Mouse (Mus musculus): Measurements from ENCODE around the gene Cfap126. TPM values are rescaled to one million over a fixed set of nuclear protein-coding genes. Genes with fewer than 3 reads are reported as not detected.
"Not testable (repeated sequence)": the region's sequence is repeated elsewhere in the genome, so short reads cannot be mapped to it uniquely, and the experiment has no call there.

Gene Cfap126
- polyA plus RNA-seq, 1 experiment, result 2.5 TPM

- no peak for TF ChIP-seq CTCF (IDR thresholded peaks at IDR 0.05; ENCODE audit: borderline replicate concordance, insufficient read depth, low read length)
- no peak for TF ChIP-seq POLR2A (IDR thresholded peaks at IDR 0.05; ENCODE audit: low read depth, low read length)
- Histone ChIP-seq H3K4me1 (ENCODE audit: control insufficient read depth, insufficient read depth, low read length) (no peaks in the 10 kb centered on the region), H3K27ac (ENCODE audit: insufficient read depth, low read length) (no peak overlapping the region), H3K4me3 (ENCODE audit: insufficient read depth, low read length) (no peak overlapping the region)
These were observed 15.5 kb downstream of the Cfap126 start for GRCm38 (mm10) chr1:171129251-171129650.

GRCm38 (mm10) chr1:171130971-171131370 lies 17.3 kb downstream of the Cfap126 start:
- Histone ChIP-seq H3K4me3 (ENCODE audit: insufficient read depth, low read length) (no peak overlapping the region), H3K4me1 (ENCODE audit: control insufficient read depth, insufficient read depth, low read length) (no peaks in the 10 kb centered on the region), H3K27ac (ENCODE audit: insufficient read depth, low read length) (no peak overlapping the region)
- TF ChIP-seq POLR2A (IDR thresholded peaks at IDR 0.05; ENCODE audit: low read depth, low read length) (no peak), CTCF (IDR thresholded peaks at IDR 0.05; ENCODE audit: borderline replicate concordance, insufficient read depth, low read length) (no peak)

GRCm38 (mm10) chr1:171135600-171135999 lies 21.9 kb downstream of the Cfap126 start:
- no peak for TF ChIP-seq POLR2A (IDR thresholded peaks at IDR 0.05; ENCODE audit: low read depth, low read length)
- TF ChIP-seq CTCF (IDR thresholded peaks at IDR 0.05; ENCODE audit: borderline replicate concordance, insufficient read depth, low read length), result no peak

GRCm38 (mm10) chr1:171137486-171138155 lies 23.9 kb downstream of the Cfap126 start:
- not testable (repeated sequence) for H3K4me3 ChIP-seq (ENCODE audit: insufficient read depth, low read length); H3K4me1 ChIP-seq (ENCODE audit: control insufficient read depth, insufficient read depth, low read length)

More at GRCm38 (mm10) chr1:171135600-171135999, 21.9 kb downstream of the Cfap126 start:
- no peak overlapping the region for H3K27ac ChIP-seq (ENCODE audit: insufficient read depth, low read length)
- H3K4me3 ChIP-seq (ENCODE audit: insufficient read depth, low read length), result no peak overlapping the region
- H3K4me1 ChIP-seq (ENCODE audit: control insufficient read depth, insufficient read depth, low read length), result no peaks in the 10 kb centered on the region

GRCm38 (mm10) chr1:171142981-171143380 lies 29.3 kb downstream of the Cfap126 start:
- H3K4me3 ChIP-seq (ENCODE audit: insufficient read depth, low read length); H3K27ac ChIP-seq (ENCODE audit: insufficient read depth, low read length); H3K4me1 ChIP-seq (ENCODE audit: control insufficient read depth, insufficient read depth, low read length): not testable (repeated sequence)

More at GRCm38 (mm10) chr1:171137486-171138155, 23.9 kb downstream of the Cfap126 start:
- not testable (repeated sequence) for H3K27ac ChIP-seq (ENCODE audit: insufficient read depth, low read length)

DNA sequence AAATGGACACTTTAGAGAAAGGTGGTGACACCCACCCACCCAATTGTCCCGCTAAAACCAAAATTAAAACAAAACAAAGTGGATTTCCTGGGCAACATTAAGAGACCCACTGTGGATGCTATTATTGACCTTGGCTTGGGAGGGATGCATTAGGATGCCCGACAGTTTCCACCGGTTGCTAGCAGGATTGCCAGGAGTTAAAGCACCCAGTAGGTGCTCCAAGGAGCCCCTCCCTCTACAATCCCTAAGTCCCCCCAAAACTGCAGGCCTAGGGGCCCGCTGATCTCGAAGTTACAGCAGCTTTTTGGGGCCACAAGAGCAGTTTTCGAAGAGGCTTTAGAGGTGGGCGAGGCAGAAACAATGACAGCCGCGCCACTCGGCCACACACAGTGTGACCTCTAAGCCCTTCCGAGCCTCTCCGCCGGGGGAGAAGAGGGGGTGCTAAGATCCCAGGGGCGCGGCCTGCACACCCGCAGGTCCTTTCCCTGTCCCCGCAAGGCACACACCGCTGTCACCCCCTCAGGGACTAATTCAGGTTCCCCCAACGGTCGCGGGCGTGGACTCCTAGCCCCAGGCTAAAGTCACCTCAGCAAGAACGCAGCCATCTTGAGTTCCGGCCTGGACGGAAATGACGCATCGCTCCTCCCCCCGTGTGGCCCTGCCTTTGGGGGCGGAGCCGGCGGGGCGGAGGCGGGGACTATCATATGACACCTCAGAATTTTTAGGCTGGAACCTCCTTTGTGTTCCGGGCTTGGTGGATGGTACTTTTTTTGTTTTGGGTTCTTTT lies 36.4 kb downstream of the Cfap126 start, which contains the start of the genes Sdhc and Mpz:
Sdhc (minus strand) TSS at position 630 of the 787 bp plus-strand sequence.
Mpz (plus strand) TSS at position 738 of the 787 bp plus-strand sequence.
- Histone ChIP-seq H3K4me1 (ENCODE audit: control insufficient read depth, insufficient read depth, low read length) (peaks cover 4% of the 10 kb centered on the region; the same call in 1 of the 2 replicates), H3K4me3 (ENCODE audit: insufficient read depth, low read length) (peak within 1 kb of the TSS; percentile 70), H3K27ac (ENCODE audit: insufficient read depth, low read length) (peak within 1 kb of the TSS; percentile 47)
- TF ChIP-seq CTCF (IDR thresholded peaks at IDR 0.05; ENCODE audit: borderline replicate concordance, insufficient read depth, low read length) (no peak), POLR2A (IDR thresholded peaks at IDR 0.05; ENCODE audit: low read depth, low read length) (peak; percentile 95)

GRCm38 (mm10) chr1:171150838-171151391 lies 37.2 kb downstream of the Cfap126 start:
- TF ChIP-seq CTCF (IDR thresholded peaks at IDR 0.05; ENCODE audit: borderline replicate concordance, insufficient read depth, low read length) (no peak), POLR2A (IDR thresholded peaks at IDR 0.05; ENCODE audit: low read depth, low read length) (0 out of 2 replicates have a peak, but pooled peaks have one; percentile 28)
- H3K4me1 ChIP-seq (ENCODE audit: control insufficient read depth, insufficient read depth, low read length), result peaks cover 4% of the 10 kb centered on the region; the same call in 1 of the 2 replicates
- H3K4me3 ChIP-seq (ENCODE audit: insufficient read depth, low read length), result peak overlapping the region; percentile 53
- peak overlapping the region; percentile 47 for H3K27ac ChIP-seq (ENCODE audit: insufficient read depth, low read length)

- no peak for TF ChIP-seq POLR2A (IDR thresholded peaks at IDR 0.05; ENCODE audit: low read depth, low read length)
- no peak for TF ChIP-seq CTCF (IDR thresholded peaks at IDR 0.05; ENCODE audit: borderline replicate concordance, insufficient read depth, low read length)
- Histone ChIP-seq H3K4me1 (ENCODE audit: control insufficient read depth, insufficient read depth, low read length) (peaks cover 4% of the 10 kb centered on the region; the same call in 1 of the 2 replicates), H3K27ac (ENCODE audit: insufficient read depth, low read length) (no peak overlapping the region), H3K4me3 (ENCODE audit: insufficient read depth, low read length) (no peak overlapping the region)
These were observed 38.2 kb downstream of the Cfap126 start for GRCm38 (mm10) chr1:171151966-171152365.

DNA sequence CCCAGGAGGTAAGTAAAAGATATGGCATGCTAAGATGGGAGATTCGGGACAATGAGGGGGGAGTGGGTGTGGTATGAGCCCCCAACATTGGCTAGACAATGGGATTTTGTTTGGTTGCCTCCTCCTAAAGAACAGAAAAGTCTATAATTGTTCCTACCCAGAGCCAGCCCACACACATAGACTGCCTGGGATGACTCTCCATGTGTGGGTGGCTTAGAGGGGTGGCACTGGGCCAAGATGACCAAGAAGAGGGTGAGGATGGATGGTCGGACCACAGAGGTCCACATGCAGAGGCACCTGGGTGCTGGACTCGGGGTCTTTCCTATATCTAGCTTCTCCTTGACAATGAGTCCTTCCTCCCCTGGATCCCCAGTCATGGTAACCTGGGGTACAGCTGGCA lies 42.9 kb downstream of the Cfap126 start:
- Histone ChIP-seq H3K4me1 (ENCODE audit: control insufficient read depth, insufficient read depth, low read length) (no peaks in the 10 kb centered on the region), H3K4me3 (ENCODE audit: insufficient read depth, low read length) (no peak overlapping the region), H3K27ac (ENCODE audit: insufficient read depth, low read length) (no peak overlapping the region)
- TF ChIP-seq POLR2A (IDR thresholded peaks at IDR 0.05; ENCODE audit: low read depth, low read length) (no peak), CTCF (IDR thresholded peaks at IDR 0.05; ENCODE audit: borderline replicate concordance, insufficient read depth, low read length) (no peak)

- no peak overlapping the region for H3K27ac ChIP-seq (ENCODE audit: insufficient read depth, low read length)
- H3K4me1 ChIP-seq (ENCODE audit: control insufficient read depth, insufficient read depth, low read length), result no peaks in the 10 kb centered on the region
- TF ChIP-seq POLR2A (IDR thresholded peaks at IDR 0.05; ENCODE audit: low read depth, low read length) (no peak), CTCF (IDR thresholded peaks at IDR 0.05; ENCODE audit: borderline replicate concordance, insufficient read depth, low read length) (no peak)
- H3K4me3 ChIP-seq (ENCODE audit: insufficient read depth, low read length), result no peak overlapping the region
These were observed 44.2 kb downstream of the Cfap126 start for GRCm38 (mm10) chr1:171157965-171158364.
